In genomic region chr1:135723016-135723415, GRCm38 (mm10) we compare ENCODE assay signal across 21 mouse cellular contexts. TPM values are rescaled to one million over a fixed set of nuclear protein-coding genes. Genes with fewer than 3 reads are reported as not detected.
DNase-seq lines count a peak whose midpoint lies in the region; ATAC-seq and TF ChIP-seq lines count a peak whose summit lies in the region.
"Had no signal": no experiment of that assay in that cellular context is flagged by ENCODE, and none has a peak within 500 bp of the region (broad histone marks: within the 10 kb centered on the region; RNA-seq: fewer than 3 reads in every experiment).

No protein-coding gene starts in this region.

- H3K4me2 ChIP-seq in heart, embryonic 13.5 days, result no peak overlapping the region
- no peak overlapping the region for H3K4me2 ChIP-seq in intestine, embryonic 14.5 days (ENCODE audit: low read length)
- no peak overlapping the region for H3K4me2 ChIP-seq in intestine, postnatal 0 days (replicated peaks; ENCODE audit: low read depth)
- H3K4me2 ChIP-seq in stomach, embryonic 15.5 days, result no peak overlapping the region
- H3K4me2 ChIP-seq in kidney, embryonic 14.5 days (replicated peaks; ENCODE audit: low read depth, low read length), result no peak overlapping the region
- H3K4me2 ChIP-seq: embryonic facial prominence, embryonic 13.5 days; forebrain, embryonic 12.5 days; hindbrain, embryonic 12.5 days had no signal

- DNase-seq in heart, adult 2 months, result no peak
- DNase-seq in intestine, embryonic 14.5 days (ENCODE audit: low spot score), result no peak
- DNase-seq in adrenal gland, postnatal 10 days, result no peak
- DNase-seq in left cerebral cortex, adult 2 months (ENCODE audit: extremely low spot score in 1 of 2, low spot score in 2 of 2), result no peak
- DNase-seq: adrenal gland, postnatal 14 days; cerebellum, adult 18-20 months; cerebellum, adult 9-11 months; cerebellum, postnatal 36 days; gastrocnemius, postnatal 10 days; heart, adult 18-20 months; heart, postnatal 10 days; heart, postnatal 4 days had no signal

- TF ChIP-seq CTCF in heart, adult 2 months (IDR thresholded peaks at IDR 0.05), result no peak
- TF ChIP-seq CTCF in intestine, postnatal 0 days (IDR thresholded peaks at IDR 0.05; ENCODE audit: low read depth), result no peak
- TF ChIP-seq CTCF in left cerebral cortex, adult 2 months (IDR thresholded peaks at IDR 0.05), result no peak

- intact Hi-C loops in heart, adult 2 months (cut with DNase I), result no loop called here
- intact Hi-C loops in left cerebral cortex, adult 2 months (cut with DNase I), result no loop called here

- no peaks in the 10 kb centered on the region for H3K27me3 ChIP-seq in heart, embryonic 13.5 days (replicated peaks)
- H3K27me3 ChIP-seq in heart, adult 2 months (ENCODE audit: control insufficient read depth, insufficient read depth, low read length), result no peaks in the 10 kb centered on the region
- no peaks in the 10 kb centered on the region for H3K27me3 ChIP-seq in intestine, embryonic 14.5 days (replicated peaks; ENCODE audit: control insufficient read depth, insufficient read depth, low read length)
- no peaks in the 10 kb centered on the region for H3K27me3 ChIP-seq in intestine, postnatal 0 days (replicated peaks; ENCODE audit: control insufficient read depth, insufficient read depth, low read length)
- no peaks in the 10 kb centered on the region for H3K27me3 ChIP-seq in stomach, embryonic 15.5 days (replicated peaks)
- no peaks in the 10 kb centered on the region for H3K27me3 ChIP-seq in kidney, embryonic 14.5 days (ENCODE audit: control insufficient read depth, insufficient read depth, low read length)
- H3K27me3 ChIP-seq: embryonic facial prominence, embryonic 13.5 days; hindbrain, embryonic 12.5 days had no signal

- peaks cover 32% of the 10 kb centered on the region for H3K4me1 ChIP-seq in heart, embryonic 13.5 days
- peaks cover 6% of the 10 kb centered on the region for H3K4me1 ChIP-seq in heart, adult 2 months (ENCODE audit: control insufficient read depth, insufficient read depth, low read length)
- H3K4me1 ChIP-seq in intestine, embryonic 14.5 days (replicated peaks; ENCODE audit: control insufficient read depth, insufficient read depth, low read length), result peaks cover 10% of the 10 kb centered on the region; the same call in 1 of the 2 replicates
- H3K4me1 ChIP-seq in intestine, postnatal 0 days (replicated peaks; ENCODE audit: control insufficient read depth, insufficient read depth, low read length), result 0 out of 2 replicates have a peak, but pooled peaks cover 6% of the 10 kb centered on the region
- H3K4me1 ChIP-seq in stomach, embryonic 15.5 days, result 0 out of 2 replicates have a peak, but pooled peaks cover 3% of the 10 kb centered on the region
- no peaks in the 10 kb centered on the region for H3K4me1 ChIP-seq in kidney, embryonic 14.5 days (ENCODE audit: control insufficient read depth, insufficient read depth, low read length)
- H3K4me1 ChIP-seq: hindbrain, embryonic 12.5 days had no signal

- H3K79me2 ChIP-seq in heart, adult 2 months (replicated peaks; ENCODE audit: control insufficient read depth, insufficient read depth, low read length), result no peaks in the 10 kb centered on the region

- no peaks in the 10 kb centered on the region for H3K9me3 ChIP-seq in heart, embryonic 13.5 days
- no peaks in the 10 kb centered on the region for H3K9me3 ChIP-seq in intestine, embryonic 14.5 days (ENCODE audit: control insufficient read depth, low read length)
- no peaks in the 10 kb centered on the region for H3K9me3 ChIP-seq in intestine, postnatal 0 days (ENCODE audit: control insufficient read depth)
- no peaks in the 10 kb centered on the region for H3K9me3 ChIP-seq in stomach, embryonic 15.5 days
- H3K9me3 ChIP-seq in kidney, embryonic 14.5 days (ENCODE audit: control insufficient read depth, low read length), result no peaks in the 10 kb centered on the region
- H3K9me3 ChIP-seq: embryonic facial prominence, embryonic 13.5 days; forebrain, embryonic 12.5 days; hindbrain, embryonic 12.5 days had no signal

- TF ChIP-seq EP300 in heart, adult 2 months (IDR thresholded peaks at IDR 0.05; ENCODE audit: insufficient read depth, low read depth, low read length), result no peak

- WGBS in heart, embryonic 13.5 days, result 70% methylated on average over 1 of the region's 1 CpGs
- 100% methylated on average over 1 of the region's 1 CpGs for WGBS in heart, adult 2 months
- 55% methylated on average over 1 of the region's 1 CpGs for WGBS in intestine, embryonic 14.5 days
- 44% methylated on average over 1 of the region's 1 CpGs for WGBS in intestine, postnatal 0 days
- 36% methylated on average over 1 of the region's 1 CpGs for WGBS in stomach, embryonic 15.5 days
- WGBS in kidney, embryonic 14.5 days, result 67% methylated on average over 1 of the region's 1 CpGs

- no peak for ATAC-seq in heart, embryonic 13.5 days (ENCODE audit: extremely low read depth, insufficient number of reproducible peaks, low FRiP score, low TSS enrichment)
- peak; percentile 54 for ATAC-seq in intestine, embryonic 14.5 days (replicated peaks; ENCODE audit: low FRiP score, low TSS enrichment, low read depth)
- peak; percentile 62 for ATAC-seq in intestine, postnatal 0 days
- ATAC-seq in stomach, embryonic 15.5 days (ENCODE audit: insufficient read depth, low FRiP score, low read depth), result peak; percentile 63; the same call in 1 of the 2 replicates
- ATAC-seq in kidney, embryonic 14.5 days (ENCODE audit: low FRiP score, low TSS enrichment), result no peak
- ATAC-seq: forebrain, embryonic 16.5 days had no signal

- no peak overlapping the region for H3K27ac ChIP-seq in heart, embryonic 13.5 days (replicated peaks)
- H3K27ac ChIP-seq in heart, adult 2 months, result no peak overlapping the region
- H3K27ac ChIP-seq in intestine, embryonic 14.5 days (ENCODE audit: low read depth), result no peak overlapping the region
- no peak overlapping the region for H3K27ac ChIP-seq in intestine, postnatal 0 days (ENCODE audit: low read depth, low read length)
- peak overlapping the region; percentile 22; the same call in 1 of the 2 replicates for H3K27ac ChIP-seq in stomach, embryonic 15.5 days
- H3K27ac ChIP-seq in kidney, embryonic 14.5 days (ENCODE audit: low read depth, low read length), result no peak overlapping the region
- no peak overlapping the region for H3K27ac ChIP-seq in left cerebral cortex, adult 2 months
- H3K27ac ChIP-seq: embryonic facial prominence, embryonic 13.5 days; forebrain, embryonic 12.5 days; hindbrain, embryonic 12.5 days had no signal

- TF ChIP-seq POLR2A in heart, adult 2 months (IDR thresholded peaks at IDR 0.05; ENCODE audit: insufficient read depth, low read depth, low read length), result no peak

- no peak overlapping the region for H3K4me3 ChIP-seq in heart, embryonic 13.5 days
- no peak overlapping the region for H3K4me3 ChIP-seq in heart, adult 2 months
- H3K4me3 ChIP-seq in intestine, embryonic 14.5 days (ENCODE audit: low read depth, low read length), result no peak overlapping the region
- H3K4me3 ChIP-seq in intestine, postnatal 0 days (ENCODE audit: low read depth, low read length), result no peak overlapping the region
- no peak overlapping the region for H3K4me3 ChIP-seq in stomach, embryonic 15.5 days (replicated peaks)
- H3K4me3 ChIP-seq in kidney, embryonic 14.5 days (ENCODE audit: low read length), result no peak overlapping the region
- no peak overlapping the region for H3K4me3 ChIP-seq in left cerebral cortex, adult 2 months
- H3K4me3 ChIP-seq: embryonic facial prominence, embryonic 13.5 days; forebrain, embryonic 12.5 days; hindbrain, embryonic 12.5 days had no signal

- H3K36me3 ChIP-seq in heart, embryonic 13.5 days, result no peaks in the 10 kb centered on the region
- H3K36me3 ChIP-seq in heart, adult 2 months (ENCODE audit: control insufficient read depth, insufficient read depth, low read length), result no peaks in the 10 kb centered on the region
- no peaks in the 10 kb centered on the region for H3K36me3 ChIP-seq in intestine, embryonic 14.5 days (ENCODE audit: control insufficient read depth, insufficient read depth, low read length)
- no peaks in the 10 kb centered on the region for H3K36me3 ChIP-seq in intestine, postnatal 0 days (ENCODE audit: control insufficient read depth, insufficient read depth)
- no peaks in the 10 kb centered on the region for H3K36me3 ChIP-seq in stomach, embryonic 15.5 days
- H3K36me3 ChIP-seq in kidney, embryonic 14.5 days (ENCODE audit: control insufficient read depth, insufficient read depth, low read length), result no peaks in the 10 kb centered on the region
- H3K36me3 ChIP-seq: embryonic facial prominence, embryonic 13.5 days; forebrain, embryonic 12.5 days; hindbrain, embryonic 12.5 days had no signal

- 0 out of 2 replicates have a peak overlapping the region, but pooled peaks have one; percentile 19 for H3K9ac ChIP-seq in heart, embryonic 13.5 days
- no peak overlapping the region for H3K9ac ChIP-seq in heart, adult 2 months (ENCODE audit: low read depth, low read length)
- no peak overlapping the region for H3K9ac ChIP-seq in intestine, embryonic 14.5 days (ENCODE audit: low read length)
- no peak overlapping the region for H3K9ac ChIP-seq in intestine, postnatal 0 days (ENCODE audit: low read depth, low read length)
- no peak overlapping the region for H3K9ac ChIP-seq in stomach, embryonic 15.5 days
- no peak overlapping the region for H3K9ac ChIP-seq in kidney, embryonic 14.5 days (ENCODE audit: low read depth, low read length)
- H3K9ac ChIP-seq: embryonic facial prominence, embryonic 13.5 days; forebrain, embryonic 12.5 days; hindbrain, embryonic 12.5 days had no signal

RNA-seq across cellular contexts. Expression of gene Csrp1, which starts 3.2 kb away (rescaled TPM):
- 207 and 208 TPM in 2 replicates for polyA plus RNA-seq in heart, embryonic 13.5 days (2015; fragmentation: Nextera tagmentation; extraction: Ambion mirVana)
- 10 to 100 TPM; 50.1 to 50.5 TPM for total RNA-seq in heart, adult 2 months (2021)
- polyA plus RNA-seq in heart, adult 2 months (2012; rRNA removed), result 99.2 and 128 TPM in 2 replicates
- 225 and 242 TPM in 2 replicates for polyA plus RNA-seq in intestine, embryonic 14.5 days (2014; fragmentation: Nextera tagmentation; extraction: Ambion mirVana)
- polyA plus RNA-seq in intestine, postnatal 0 days (2015; fragmentation: Nextera tagmentation; extraction: Ambion mirVana), result 284 and 285 TPM in 2 replicates
- 225 and 236 TPM in 2 replicates for polyA plus RNA-seq in stomach, embryonic 15.5 days (2015; fragmentation: Nextera tagmentation; extraction: Ambion mirVana)
- polyA plus RNA-seq in kidney, embryonic 14.5 days (2014; fragmentation: Nextera tagmentation; extraction: Ambion mirVana), result 109 and 114 TPM in 2 replicates
- total RNA-seq in adrenal gland, postnatal 10 days (2021), result 10 to 100 TPM; 94.9 to 97.9 TPM
- 100 to 1,000 TPM; 208 to 212 TPM for total RNA-seq in left cerebral cortex, adult 2 months (2021)

RNA-seq across cellular contexts. Expression of gene Phlda3, which starts 42.9 kb away (rescaled TPM):
- 67.1 and 75.3 TPM in 2 replicates for polyA plus RNA-seq in heart, embryonic 13.5 days (2015; fragmentation: Nextera tagmentation; extraction: Ambion mirVana)
- 10 to 100 TPM in 1 of 2 experiments, 1 to 10 TPM in 1; 8.4 to 11.5 TPM for total RNA-seq in heart, adult 2 months (2021)
- polyA plus RNA-seq in heart, adult 2 months (2012; rRNA removed), result 23.3 and 36.8 TPM in 2 replicates
- polyA plus RNA-seq in intestine, embryonic 14.5 days (2014; fragmentation: Nextera tagmentation; extraction: Ambion mirVana), result 56.0 and 58.2 TPM in 2 replicates
- 22.0 and 22.5 TPM in 2 replicates for polyA plus RNA-seq in intestine, postnatal 0 days (2015; fragmentation: Nextera tagmentation; extraction: Ambion mirVana)
- 79.8 and 95.3 TPM in 2 replicates for polyA plus RNA-seq in stomach, embryonic 15.5 days (2015; fragmentation: Nextera tagmentation; extraction: Ambion mirVana)
- 85.6 and 102 TPM in 2 replicates for polyA plus RNA-seq in kidney, embryonic 14.5 days (2014; fragmentation: Nextera tagmentation; extraction: Ambion mirVana)
- total RNA-seq in adrenal gland, postnatal 10 days (2021), result 10 to 100 TPM; 42.9 to 82.7 TPM
- 10 to 100 TPM; 18.2 to 20.0 TPM for total RNA-seq in left cerebral cortex, adult 2 months (2021)

RNA-seq across cellular contexts. Expression of gene Tnni1, which starts 56.2 kb away (rescaled TPM):
- polyA plus RNA-seq in heart, embryonic 13.5 days (2015; fragmentation: Nextera tagmentation; extraction: Ambion mirVana), result 3,602 and 4,207 TPM in 2 replicates
- 1 to 10 TPM in 1 of 2 experiments, under 1 TPM in 1; 0.84 to 1.1 TPM for total RNA-seq in heart, adult 2 months (2021)
- 1.3 and 2.5 TPM in 2 replicates for polyA plus RNA-seq in heart, adult 2 months (2012; rRNA removed)
- 5.8 and 6.4 TPM in 2 replicates for polyA plus RNA-seq in intestine, embryonic 14.5 days (2014; fragmentation: Nextera tagmentation; extraction: Ambion mirVana)
- 3.1 and 4.1 TPM in 2 replicates for polyA plus RNA-seq in intestine, postnatal 0 days (2015; fragmentation: Nextera tagmentation; extraction: Ambion mirVana)
- polyA plus RNA-seq in stomach, embryonic 15.5 days (2015; fragmentation: Nextera tagmentation; extraction: Ambion mirVana), result 8.8 and 15.3 TPM in 2 replicates
- 18.3 and 20.3 TPM in 2 replicates for polyA plus RNA-seq in kidney, embryonic 14.5 days (2014; fragmentation: Nextera tagmentation; extraction: Ambion mirVana)
- total RNA-seq in adrenal gland, postnatal 10 days (2021), result 10 to 100 TPM in 1 of 2 experiments, 1 to 10 TPM in 1; 7.7 to 41.7 TPM
- 1 to 10 TPM; 1.6 to 1.7 TPM for total RNA-seq in left cerebral cortex, adult 2 months (2021)
- total RNA-seq: adrenal gland, postnatal 14 days; MEL had no signal
- polyA plus RNA-seq: forebrain, embryonic 16.5 days had no signal

Comparison
In these comparisons a context has a peak if more than half of its experiments do, and no peak if none do; other contexts are left out.
1. RNA of gene Tnni1, which starts 56.2 kb away (polyA plus RNA-seq): 3,602 to 4,207 TPM in heart, embryonic 13.5 days; 18.3 to 20.3 TPM in kidney, embryonic 14.5 days, 8.8 to 15.3 TPM in stomach, embryonic 15.5 days, 5.8 to 6.4 TPM in intestine, embryonic 14.5 days, 3.1 to 4.1 TPM in intestine, postnatal 0 days and 1.3 to 2.5 TPM in heart, adult 2 months; every median in the first group is over 100 times any median in the second.
2. ATAC-seq: peak in intestine, embryonic 14.5 days (single experiment), intestine, postnatal 0 days (single experiment) and stomach, embryonic 15.5 days (single experiment); none in heart, embryonic 13.5 days (single experiment) and kidney, embryonic 14.5 days (single experiment).